Mouse (Mus musculus): ENCODE results near the gene Tmem203. TPM values are rescaled to one million over a fixed set of nuclear protein-coding genes. Genes with fewer than 3 reads are reported as not detected.

Tmem203 gene
- polyA plus RNA-seq, 1 experiment from 2014 or later: 15.9 TPM

Other genes starting within 250 kb of the Tmem203 start
- 62.7 and 64.7 TPM in 2 replicates for gene Nsmf, start 201.1 kb upstream of the Tmem203 start, polyA plus RNA-seq (2016; fragmentation: Nextera tagmentation; extraction: Ambion mirVana)
- gene Entpd8, start 175.1 kb upstream of the Tmem203 start, polyA plus RNA-seq (2016; fragmentation: Nextera tagmentation; extraction: Ambion mirVana): not detected in 2 replicates
- 0.26 and 0.29 TPM in 2 replicates for gene Noxa1, start 160.3 kb upstream of the Tmem203 start, polyA plus RNA-seq (2016; fragmentation: Nextera tagmentation; extraction: Ambion mirVana)
- 37.4 and 40.7 TPM in 2 replicates for gene Nrarp, start 74.7 kb upstream of the Tmem203 start, polyA plus RNA-seq (2016; fragmentation: Nextera tagmentation; extraction: Ambion mirVana)
- 1.3 and 1.5 TPM in 2 replicates for gene Tor4a, start 58.6 kb upstream of the Tmem203 start, polyA plus RNA-seq (2016; fragmentation: Nextera tagmentation; extraction: Ambion mirVana)
- 128 and 130 TPM in 2 replicates for gene Nelfb, start 44.0 kb upstream of the Tmem203 start, polyA plus RNA-seq (2016; fragmentation: Nextera tagmentation; extraction: Ambion mirVana)
- not detected in 2 replicates for gene Stpg3, start 40.8 kb upstream of the Tmem203 start, polyA plus RNA-seq (2016; fragmentation: Nextera tagmentation; extraction: Ambion mirVana)
- gene Fam166a, start 36.7 kb upstream of the Tmem203 start, polyA plus RNA-seq (2016; fragmentation: Nextera tagmentation; extraction: Ambion mirVana): 0.67 and 0.80 TPM in 2 replicates
- 736 and 780 TPM in 2 replicates for gene Tubb4b, start 30.7 kb upstream of the Tmem203 start, polyA plus RNA-seq (2016; fragmentation: Nextera tagmentation; extraction: Ambion mirVana)
- gene Slc34a3, start 21.1 kb upstream of the Tmem203 start, polyA plus RNA-seq (2016; fragmentation: Nextera tagmentation; extraction: Ambion mirVana): not detected in 2 replicates
- not detected in 2 replicates for gene Rnf224, start 18.7 kb upstream of the Tmem203 start, polyA plus RNA-seq (2016; fragmentation: Nextera tagmentation; extraction: Ambion mirVana)
- 23.3 and 26.5 TPM in 2 replicates for gene Rnf208, start 13.2 kb upstream of the Tmem203 start, polyA plus RNA-seq (2016; fragmentation: Nextera tagmentation; extraction: Ambion mirVana)
- gene Cysrt1, start 13.0 kb upstream of the Tmem203 start, polyA plus RNA-seq (2016; fragmentation: Nextera tagmentation; extraction: Ambion mirVana): 0.18 and 0.22 TPM in 2 replicates
- 6.9 and 7.0 TPM in 2 replicates for gene AL732309.1, start 8.6 kb upstream of the Tmem203 start, polyA plus RNA-seq (2016; fragmentation: Nextera tagmentation; extraction: Ambion mirVana)
- gene Tprn, start 7.2 kb downstream of the Tmem203 start, polyA plus RNA-seq (2016; fragmentation: Nextera tagmentation; extraction: Ambion mirVana): 6.5 and 8.3 TPM in 2 replicates
- 231 and 247 TPM in 2 replicates for gene Ssna1, start 17.0 kb downstream of the Tmem203 start, polyA plus RNA-seq (2016; fragmentation: Nextera tagmentation; extraction: Ambion mirVana)
- 136 and 142 TPM in 2 replicates for gene Anapc2, start 17.0 kb downstream of the Tmem203 start, polyA plus RNA-seq (2016; fragmentation: Nextera tagmentation; extraction: Ambion mirVana)
- not detected in 2 replicates for gene Tmem210, start 32.7 kb downstream of the Tmem203 start, polyA plus RNA-seq (2016; fragmentation: Nextera tagmentation; extraction: Ambion mirVana)
- not detected in 2 replicates for gene Lrrc26, start 34.5 kb downstream of the Tmem203 start, polyA plus RNA-seq (2016; fragmentation: Nextera tagmentation; extraction: Ambion mirVana)
- gene Grin1, start 63.7 kb downstream of the Tmem203 start, polyA plus RNA-seq (2016; fragmentation: Nextera tagmentation; extraction: Ambion mirVana): 0.87 and 1.3 TPM in 2 replicates
- 53.5 and 58.9 TPM in 2 replicates for gene Man1b1, start 76.9 kb downstream of the Tmem203 start, polyA plus RNA-seq (2016; fragmentation: Nextera tagmentation; extraction: Ambion mirVana)
- 17.6 and 21.8 TPM in 2 replicates for gene Dpp7, start 100.9 kb downstream of the Tmem203 start, polyA plus RNA-seq (2016; fragmentation: Nextera tagmentation; extraction: Ambion mirVana)
- 7.3 and 7.9 TPM in 2 replicates for gene Uap1l1, start 110.2 kb downstream of the Tmem203 start, polyA plus RNA-seq (2016; fragmentation: Nextera tagmentation; extraction: Ambion mirVana)
- gene Sapcd2, start 116.9 kb downstream of the Tmem203 start, polyA plus RNA-seq (2016; fragmentation: Nextera tagmentation; extraction: Ambion mirVana): 93.7 and 96.1 TPM in 2 replicates
- gene Entpd2, start 140.4 kb downstream of the Tmem203 start, polyA plus RNA-seq (2016; fragmentation: Nextera tagmentation; extraction: Ambion mirVana): 0.11 TPM in 1 of 2 replicates, not detected in the other
- gene Npdc1, start 143.9 kb downstream of the Tmem203 start, polyA plus RNA-seq (2016; fragmentation: Nextera tagmentation; extraction: Ambion mirVana): 53.4 and 62.2 TPM in 2 replicates
- not detected in 2 replicates for gene Fut7, start 167.8 kb downstream of the Tmem203 start, polyA plus RNA-seq (2016; fragmentation: Nextera tagmentation; extraction: Ambion mirVana)
- gene Abca2, start 173.3 kb downstream of the Tmem203 start, polyA plus RNA-seq (2016; fragmentation: Nextera tagmentation; extraction: Ambion mirVana): 8.8 and 9.0 TPM in 2 replicates
- gene Clic3, start 201.4 kb downstream of the Tmem203 start, polyA plus RNA-seq (2016; fragmentation: Nextera tagmentation; extraction: Ambion mirVana): 0.57 TPM in 2 replicates
- gene Paxx, start 205.7 kb downstream of the Tmem203 start, polyA plus RNA-seq (2016; fragmentation: Nextera tagmentation; extraction: Ambion mirVana): 12.4 and 15.5 TPM in 2 replicates
- 0.31 TPM in 1 of 2 replicates, not detected in the other for gene Ptgds, start 214.6 kb downstream of the Tmem203 start, polyA plus RNA-seq (2016; fragmentation: Nextera tagmentation; extraction: Ambion mirVana)
- not detected in 2 replicates for gene Lcn12, start 238.5 kb downstream of the Tmem203 start, polyA plus RNA-seq (2016; fragmentation: Nextera tagmentation; extraction: Ambion mirVana)
- gene Fbxw5, start 245.3 kb downstream of the Tmem203 start, polyA plus RNA-seq (2016; fragmentation: Nextera tagmentation; extraction: Ambion mirVana): 90.7 and 93.9 TPM in 2 replicates
- 6.3 and 7.2 TPM in 2 replicates for gene C8g, start 246.3 kb downstream of the Tmem203 start, polyA plus RNA-seq (2016; fragmentation: Nextera tagmentation; extraction: Ambion mirVana)